Mouse (Mus musculus) myocyte (in vitro differentiated cells): ENCODE measurements around the gene Vmn2r68.

Experiments
- MAX ChIP-seq: IDR thresholded peaks from one replicate; pipeline ENCODE4 v1.6.1; 2011; ENCODE audit warnings: low read depth, mild to moderate bottlenecking, control low read depth
- MYOD1 ChIP-seq, 3 experiments: IDR thresholded peaks; one replicate each; pipeline ENCODE4 v1.6.1; 2011; ENCODE audit warnings: control low read depth in 2 of 3, low read depth in 2 of 3, mild to moderate bottlenecking in 2 of 3, moderate library complexity in 1 of 3; ENCODE audit not compliant: insufficient read length in 2 of 3, control insufficient read depth in 1 of 3
- POLR2A ChIP-seq: IDR thresholded peaks from one replicate; pipeline ENCODE4 v1.6.1; 2011; ENCODE audit warnings: low read depth, mild to moderate bottlenecking, control low read depth, moderate library complexity; ENCODE audit not compliant: insufficient read length
- POLR2AphosphoS2 ChIP-seq: IDR thresholded peaks from one replicate; pipeline ENCODE4 v1.6.1; 2011; ENCODE audit warnings: low read depth, control low read depth; ENCODE audit not compliant: insufficient read length
- TCF3 ChIP-seq: IDR thresholded peaks from one replicate; pipeline ENCODE4 v1.6.1; 2011; ENCODE audit warnings: low read depth, control low read depth; ENCODE audit not compliant: insufficient read length
- USF1 ChIP-seq: IDR thresholded peaks from one replicate; pipeline ENCODE4 v1.6.1; 2011; ENCODE audit warnings: low read depth, mild to moderate bottlenecking, control low read depth, moderate library complexity

DNA sequence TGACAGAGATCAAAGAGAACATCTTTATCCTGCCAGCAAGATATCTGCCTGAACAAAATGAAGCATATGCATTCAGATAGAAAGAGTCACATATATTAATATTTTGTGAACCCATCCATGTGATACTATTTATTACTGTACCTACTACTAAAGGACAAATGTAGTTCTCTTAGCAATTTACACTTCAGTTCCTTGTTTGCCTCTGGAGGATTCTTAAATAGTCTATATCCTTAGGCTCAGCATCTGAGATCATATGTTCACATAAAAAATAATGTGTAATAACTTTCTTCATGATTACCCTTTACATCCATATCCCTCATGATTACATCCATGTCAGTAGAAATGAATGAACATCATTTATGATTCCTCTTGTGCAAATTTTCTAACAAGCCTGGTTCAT lies at the start of gene Vmn2r68:
- TF ChIP-seq POLR2A (no peak), MAX (no peak), MYOD1 (IDR thresholded peaks at IDR 0.05; ENCODE audit: control insufficient read depth in 1 of 3, insufficient read length in 2 of 3, low read depth in 2 of 3) (no peak), TCF3 (no peak), USF1 (no peak), POLR2AphosphoS2 (no peak)
